Mouse (Mus musculus): ENCODE measurements around the gene Elavl3.

GRCm38 (mm10) chr9:22057031-22057517 lies 5.3 kb upstream of the Elavl3 start:
- no peak for TF ChIP-seq CTCF (IDR thresholded peaks at IDR 0.05; ENCODE audit: control insufficient read depth, insufficient read depth, insufficient read length)
- TF ChIP-seq MAX (IDR thresholded peaks at IDR 0.05) = no peak
- no peak for TF ChIP-seq FOSL1 (IDR thresholded peaks at IDR 0.05; ENCODE audit: insufficient read depth, low read length, poor library complexity, severe bottlenecking)
- no peak for TF ChIP-seq MYOD1 (IDR thresholded peaks at IDR 0.05; ENCODE audit: control insufficient read depth, insufficient read length, low read depth)
- no peak for TF ChIP-seq CEBPB (IDR thresholded peaks at IDR 0.05; ENCODE audit: low read depth)

All from C2C12 (cell line).